Mouse (Mus musculus): ENCODE measurements around the gene Syn3. TPM values are rescaled to one million over a fixed set of nuclear protein-coding genes. Genes with fewer than 3 reads are reported as not detected.
"Not testable (repeated sequence)": the region's sequence is repeated elsewhere in the genome, so short reads cannot be mapped to it uniquely, and the experiment has no call there.

Syn3 gene
- polyA plus RNA-seq, 1 experiment, result 0.84 TPM

- no peaks in the 10 kb centered on the region for H3K4me1 ChIP-seq (replicated peaks; ENCODE audit: control insufficient read depth, insufficient read depth, low read length)
- no peak for TF ChIP-seq POLR2A (IDR thresholded peaks at IDR 0.05; ENCODE audit: control insufficient read depth, extremely low read depth, insufficient read depth, low read length, poor library complexity)
- TF ChIP-seq CTCF (IDR thresholded peaks at IDR 0.05; ENCODE audit: borderline replicate concordance, control insufficient read depth, extremely low read depth, insufficient read depth, low read length, poor library complexity), result no peak
- no peaks in the 10 kb centered on the region for H3K27me3 ChIP-seq (ENCODE audit: control insufficient read depth, insufficient read depth, low read length)
- no peak overlapping the region for H3K27ac ChIP-seq (ENCODE audit: control insufficient read depth, insufficient read depth, low read length)
- no peak for DNase-seq
- 88% methylated on average over 2 of the region's 2 CpGs for WGBS
- peaks cover 39% of the 10 kb centered on the region for H3K36me3 ChIP-seq (ENCODE audit: control insufficient read depth, insufficient read depth, low read length)
- H3K4me3 ChIP-seq (ENCODE audit: control insufficient read depth, insufficient read depth, low read length), result no peak overlapping the region
Observed at GRCm38 (mm10) chr10:86034007-86034728, 464.5 kb downstream of the Syn3 start.

GRCm38 (mm10) chr10:86032517-86032916, 466.2 kb downstream of the Syn3 start:
- Histone ChIP-seq H3K4me1 (replicated peaks; ENCODE audit: control insufficient read depth, insufficient read depth, low read length) (no peaks in the 10 kb centered on the region), H3K36me3 (ENCODE audit: control insufficient read depth, insufficient read depth, low read length) (peaks cover 39% of the 10 kb centered on the region), H3K27me3 (ENCODE audit: control insufficient read depth, insufficient read depth, low read length) (no peaks in the 10 kb centered on the region), H3K27ac (ENCODE audit: control insufficient read depth, insufficient read depth, low read length) (no peak overlapping the region), H3K4me3 (ENCODE audit: control insufficient read depth, insufficient read depth, low read length) (no peak overlapping the region)
- TF ChIP-seq CTCF (IDR thresholded peaks at IDR 0.05; ENCODE audit: borderline replicate concordance, control insufficient read depth, extremely low read depth, insufficient read depth, low read length, poor library complexity) (no peak), POLR2A (IDR thresholded peaks at IDR 0.05; ENCODE audit: control insufficient read depth, extremely low read depth, insufficient read depth, low read length, poor library complexity) (no peak)
- no peak for DNase-seq
- WGBS, result 91% methylated on average over 3 of the region's 3 CpGs

- H3K36me3 ChIP-seq (ENCODE audit: control insufficient read depth, insufficient read depth, low read length), result peaks cover 30% of the 10 kb centered on the region
- 96% methylated on average over 7 of the region's 7 CpGs for WGBS
- no peaks in the 10 kb centered on the region for H3K4me1 ChIP-seq (replicated peaks; ENCODE audit: control insufficient read depth, insufficient read depth, low read length)
- H3K4me3 ChIP-seq (ENCODE audit: control insufficient read depth, insufficient read depth, low read length), result no peak overlapping the region
- no peak overlapping the region for H3K27ac ChIP-seq (ENCODE audit: control insufficient read depth, insufficient read depth, low read length)
- DNase-seq, result no peak
- TF ChIP-seq POLR2A (IDR thresholded peaks at IDR 0.05; ENCODE audit: control insufficient read depth, extremely low read depth, insufficient read depth, low read length, poor library complexity) (no peak), CTCF (IDR thresholded peaks at IDR 0.05; ENCODE audit: borderline replicate concordance, control insufficient read depth, extremely low read depth, insufficient read depth, low read length, poor library complexity) (no peak)
- no peaks in the 10 kb centered on the region for H3K27me3 ChIP-seq (ENCODE audit: control insufficient read depth, insufficient read depth, low read length)
Observed at GRCm38 (mm10) chr10:86030743-86031142, 468.0 kb downstream of the Syn3 start.

- not testable (repeated sequence) for H3K27me3 ChIP-seq (ENCODE audit: control insufficient read depth, insufficient read depth, low read length); DNase-seq; H3K4me1 ChIP-seq (replicated peaks; ENCODE audit: control insufficient read depth, insufficient read depth, low read length); H3K27ac ChIP-seq (ENCODE audit: control insufficient read depth, insufficient read depth, low read length); H3K4me3 ChIP-seq (ENCODE audit: control insufficient read depth, insufficient read depth, low read length)
- WGBS, result 100% methylated on average over 1 of the region's 1 CpGs
- peaks cover 18% of the 10 kb centered on the region for H3K36me3 ChIP-seq (ENCODE audit: control insufficient read depth, insufficient read depth, low read length)
Observed at GRCm38 (mm10) chr10:86026807-86027206, 471.9 kb downstream of the Syn3 start.

- DNase-seq, result no peak
- Histone ChIP-seq H3K4me1 (replicated peaks; ENCODE audit: control insufficient read depth, insufficient read depth, low read length) (0 out of 2 replicates have a peak, but pooled peaks cover 8% of the 10 kb centered on the region), H3K4me3 (ENCODE audit: control insufficient read depth, insufficient read depth, low read length) (no peak overlapping the region), H3K27ac (ENCODE audit: control insufficient read depth, insufficient read depth, low read length) (no peak overlapping the region), H3K36me3 (ENCODE audit: control insufficient read depth, insufficient read depth, low read length) (peaks cover 14% of the 10 kb centered on the region), H3K27me3 (ENCODE audit: control insufficient read depth, insufficient read depth, low read length) (no peaks in the 10 kb centered on the region)
- WGBS, result 98% methylated on average over 3 of the region's 3 CpGs
- TF ChIP-seq POLR2A (IDR thresholded peaks at IDR 0.05; ENCODE audit: control insufficient read depth, extremely low read depth, insufficient read depth, low read length, poor library complexity) (no peak), CTCF (IDR thresholded peaks at IDR 0.05; ENCODE audit: borderline replicate concordance, control insufficient read depth, extremely low read depth, insufficient read depth, low read length, poor library complexity) (no peak)
Observed at GRCm38 (mm10) chr10:86026354-86026753, 472.3 kb downstream of the Syn3 start.

GRCm38 (mm10) chr10:86025906-86026305, 472.8 kb downstream of the Syn3 start:
- Histone ChIP-seq H3K4me1 (replicated peaks; ENCODE audit: control insufficient read depth, insufficient read depth, low read length) (0 out of 2 replicates have a peak, but pooled peaks cover 8% of the 10 kb centered on the region), H3K27ac (ENCODE audit: control insufficient read depth, insufficient read depth, low read length) (no peak overlapping the region), H3K27me3 (ENCODE audit: control insufficient read depth, insufficient read depth, low read length) (no peaks in the 10 kb centered on the region), H3K36me3 (ENCODE audit: control insufficient read depth, insufficient read depth, low read length) (peaks cover 10% of the 10 kb centered on the region), H3K4me3 (ENCODE audit: control insufficient read depth, insufficient read depth, low read length) (no peak overlapping the region)
- TF ChIP-seq POLR2A (IDR thresholded peaks at IDR 0.05; ENCODE audit: control insufficient read depth, extremely low read depth, insufficient read depth, low read length, poor library complexity) (no peak), CTCF (IDR thresholded peaks at IDR 0.05; ENCODE audit: borderline replicate concordance, control insufficient read depth, extremely low read depth, insufficient read depth, low read length, poor library complexity) (no peak)
- 96% methylated on average over 2 of the region's 2 CpGs for WGBS
- DNase-seq, result no peak

GRCm38 (mm10) chr10:86023149-86023548, 475.5 kb downstream of the Syn3 start:
- Histone ChIP-seq H3K36me3 (ENCODE audit: control insufficient read depth, insufficient read depth, low read length) (no peaks in the 10 kb centered on the region), H3K27ac (ENCODE audit: control insufficient read depth, insufficient read depth, low read length) (no peak overlapping the region), H3K4me3 (ENCODE audit: control insufficient read depth, insufficient read depth, low read length) (no peak overlapping the region), H3K27me3 (ENCODE audit: control insufficient read depth, insufficient read depth, low read length) (no peaks in the 10 kb centered on the region), H3K4me1 (replicated peaks; ENCODE audit: control insufficient read depth, insufficient read depth, low read length) (0 out of 2 replicates have a peak, but pooled peaks cover 8% of the 10 kb centered on the region)
- TF ChIP-seq POLR2A (IDR thresholded peaks at IDR 0.05; ENCODE audit: control insufficient read depth, extremely low read depth, insufficient read depth, low read length, poor library complexity), result no peak
- no peak for TF ChIP-seq CTCF (IDR thresholded peaks at IDR 0.05; ENCODE audit: borderline replicate concordance, control insufficient read depth, extremely low read depth, insufficient read depth, low read length, poor library complexity)
- no peak for DNase-seq

Measured in thymus, adult 2 months (tissue).